Mouse (Mus musculus) liver, embryonic 14.5 days (tissue): ENCODE results near the gene Chst15. TPM values are rescaled to one million over a fixed set of nuclear protein-coding genes. Genes with fewer than 3 reads are reported as not detected.

ENCODE experiments used
- ATAC-seq: fragments of 200-750 bp; cut with Nextera tagmentation; 2 replicates; pipeline ENCODE4 v1.8.0; 2017; ENCODE audit warnings: moderate number of reproducible peaks, mild to moderate bottlenecking, moderate library complexity; ENCODE audit not compliant: insufficient read depth
- DNase-seq, 3 experiments: peaks; one replicate each; pipeline ENCODE4 v3.0.0-alpha.2; 2012 to 2013; ENCODE audit warnings: low read depth in 3 of 3, low spot score in 3 of 3
- H3K27ac ChIP-seq: fragments of 300-500 bp; sonication (generic); 2 replicates; pipeline ENCODE4 v1.5.1; 2014; ENCODE audit warnings: moderate library complexity, mild to moderate bottlenecking, control low read depth, inconsistent platforms
- H3K27me3 ChIP-seq: fragments of 300-500 bp; sonication (generic); 2 replicates; pipeline ENCODE4 v1.6.1; 2014; ENCODE audit warnings: mild to moderate bottlenecking, low read length, moderate library complexity; ENCODE audit not compliant: control insufficient read depth, insufficient read depth
- H3K36me3 ChIP-seq: fragments of 300-500 bp; sonication (generic); replicated peaks from 2 replicates; pipeline ENCODE4 v1.6.1; 2014; ENCODE audit warnings: low read depth; ENCODE audit not compliant: control insufficient read depth, insufficient read depth
- H3K4me1 ChIP-seq, 2 experiments: fragments of 200-500 bp in 1 of 2; fragments of 300-500 bp in 1 of 2; sonication (generic) in 1 of 2; replicated peaks; 2 replicates each; pipeline ENCODE4 v1.6.1; 2012 to 2014; ENCODE audit warnings: antibody characterized with exemption in 1 of 2, inconsistent platforms in 1 of 2, low read length in 1 of 2; ENCODE audit not compliant: control insufficient read depth in 2 of 2, insufficient read depth in 2 of 2
- H3K4me2 ChIP-seq: fragments of 300-500 bp; sonication (generic); 2 replicates; pipeline ENCODE4 v1.6.1; 2014; ENCODE audit warnings: low read depth, mild to moderate bottlenecking, control low read depth, moderate library complexity
- H3K4me3 ChIP-seq, 2 experiments: fragments of 200-500 bp in 1 of 2; fragments of 300-500 bp in 1 of 2; sonication (generic) in 1 of 2; 2 replicates each; pipeline ENCODE4 v1.5.1; 2012 to 2014; ENCODE audit warnings: low read depth in 2 of 2, low read length in 2 of 2, mild to moderate bottlenecking in 2 of 2, control low read depth in 1 of 2, inconsistent platforms in 1 of 2, moderate library complexity in 1 of 2; ENCODE audit not compliant: insufficient read depth in 1 of 2
- H3K9ac ChIP-seq: fragments of 300-500 bp; sonication (generic); replicated peaks from 2 replicates; pipeline ENCODE4 v1.6.1; 2014; ENCODE audit warnings: mild to moderate bottlenecking, control low read depth, moderate library complexity
- H3K9me3 ChIP-seq: fragments of 300-500 bp; sonication (generic); 2 replicates; pipeline ENCODE4 v1.6.1; 2016; ENCODE audit warnings: low read length, mixed read lengths; ENCODE audit not compliant: control insufficient read depth
- CTCF ChIP-seq: IDR thresholded peaks from 2 replicates; pipeline ENCODE4 v1.5.1; 2016; ENCODE audit warnings: antibody characterized with exemption, low read depth, control low read depth
- EP300 ChIP-seq: IDR thresholded peaks from 2 replicates; pipeline ENCODE4 v1.6.1; 2016; ENCODE audit warnings: antibody characterized with exemption, low read depth
- WGBS: fragments of 180-500 bp; shearing (Covaris S2); extraction: QIAGEN DNeasy Blood & Tissue Kit; methylation state at CpG from one replicate; pipeline ENCODE4 v1.1.7; 2014; ENCODE audit not compliant: insufficient replicate concordance; 5-methylcytosine and 5-hydroxymethylcytosine counted together
- polyA plus RNA-seq, 2 experiments: library from polyadenylated mRNA; depleted of rRNA in 1 of 2; stranded (reverse) in 1 of 2; unstranded in 1 of 2; fragments of >200 nt; fragmentation: Nextera tagmentation in 1 of 2; extraction: Ambion mirVana in 1 of 2; gene quantifications; 2 replicates each; pipeline versions ENCODE4 v1.2.1 to v1.2.3; 2012 to 2014

The Chst15 gene
- polyA plus RNA-seq, 2 experiments: 2.4 to 2.6 TPM

DNA sequence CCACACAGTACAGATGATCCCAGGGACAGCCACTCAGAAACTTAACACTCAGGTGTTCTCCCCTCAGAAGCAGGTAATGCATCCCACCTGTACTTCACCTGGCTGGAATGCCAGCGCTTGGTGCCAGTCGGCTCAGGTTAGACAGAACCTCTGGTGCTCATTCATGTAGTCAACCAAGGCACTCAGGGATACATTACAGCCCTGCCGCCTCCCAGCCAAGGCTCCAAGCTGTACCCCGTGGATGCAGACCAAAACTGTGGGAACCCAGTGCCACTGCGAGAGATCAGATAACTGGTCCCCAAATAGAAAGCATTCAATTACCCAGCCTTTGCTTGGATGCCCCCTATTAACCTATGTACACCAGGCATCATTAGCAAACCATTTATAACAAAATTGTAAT lies 40.7 kb downstream of the Chst15 start:
- H3K9me3 ChIP-seq: no peaks in the 10 kb centered on the region
- no peak for TF ChIP-seq EP300
- no peak for TF ChIP-seq CTCF
- H3K9ac ChIP-seq: no peak overlapping the region
- WGBS: 63% methylated on average over 5 of the region's 5 CpGs
- no peaks in the 10 kb centered on the region for H3K36me3 ChIP-seq
- DNase-seq: no peak
- no peak overlapping the region for H3K4me2 ChIP-seq
- H3K4me1 ChIP-seq: peaks cover 0 to 6% of the 10 kb centered on the region in 2 experiments; a peak in 2 of 4 replicates
- H3K27ac ChIP-seq: no peak overlapping the region
- no peak for ATAC-seq
- H3K4me3 ChIP-seq: no peak overlapping the region
- H3K27me3 ChIP-seq: no peaks in the 10 kb centered on the region

- Histone ChIP-seq H3K27me3 (no peaks in the 10 kb centered on the region), H3K4me1 (peaks cover 0 to 6% of the 10 kb centered on the region in 2 experiments; a peak in 2 of 4 replicates), H3K9me3 (no peaks in the 10 kb centered on the region), H3K36me3 (no peaks in the 10 kb centered on the region), H3K27ac (no peak overlapping the region), H3K4me3 (no peak overlapping the region), H3K9ac (no peak overlapping the region), H3K4me2 (no peak overlapping the region)
- DNase-seq (no peak), ATAC-seq (no peak)
- 65% methylated on average over 2 of the region's 2 CpGs for WGBS
- TF ChIP-seq CTCF (no peak), EP300 (no peak)
Measured at GRCm38 (mm10) chr7:132273741-132274513, 43.1 kb downstream of the Chst15 start.

GRCm38 (mm10) chr7:132272984-132273383 lies 44.0 kb downstream of the Chst15 start:
- peaks cover 0 to 2% of the 10 kb centered on the region in 2 experiments; a peak in 2 of 4 replicates for H3K4me1 ChIP-seq
- no peaks in the 10 kb centered on the region for H3K36me3 ChIP-seq
- 77% methylated on average over 5 of the region's 5 CpGs for WGBS
- no peak overlapping the region for H3K4me3 ChIP-seq
- no peak overlapping the region for H3K4me2 ChIP-seq
- H3K27ac ChIP-seq: no peak overlapping the region
- no peak for DNase-seq
- H3K27me3 ChIP-seq: no peaks in the 10 kb centered on the region
- no peaks in the 10 kb centered on the region for H3K9me3 ChIP-seq
- ATAC-seq: no peak
- no peak for TF ChIP-seq CTCF
- TF ChIP-seq EP300: no peak
- no peak overlapping the region for H3K9ac ChIP-seq

GRCm38 (mm10) chr7:132270364-132270763 lies 46.7 kb downstream of the Chst15 start:
- H3K4me1 ChIP-seq: no peaks in the 10 kb centered on the region
- H3K4me3 ChIP-seq: no peak overlapping the region
- no peak overlapping the region for H3K27ac ChIP-seq
- H3K36me3 ChIP-seq: no peaks in the 10 kb centered on the region; the same call in 1 of the 2 replicates
- no peaks in the 10 kb centered on the region for H3K27me3 ChIP-seq
- no peak overlapping the region for H3K4me2 ChIP-seq
- 63% methylated on average over 8 of the region's 8 CpGs for WGBS
- no peak overlapping the region for H3K9ac ChIP-seq
- TF ChIP-seq EP300 (no peak), CTCF (no peak)
- DNase-seq (no peak), ATAC-seq (no peak)
- H3K9me3 ChIP-seq: no peaks in the 10 kb centered on the region

- 74% methylated on average over 3 of the region's 3 CpGs for WGBS
- H3K36me3 ChIP-seq: no peaks in the 10 kb centered on the region; the same call in 1 of the 2 replicates
- H3K9ac ChIP-seq: no peak overlapping the region
- H3K4me1 ChIP-seq: no peaks in the 10 kb centered on the region
- no peak overlapping the region for H3K4me3 ChIP-seq
- ATAC-seq: no peak
- H3K9me3 ChIP-seq: no peaks in the 10 kb centered on the region
- H3K27ac ChIP-seq: no peak overlapping the region
- DNase-seq: no peak
- no peaks in the 10 kb centered on the region for H3K27me3 ChIP-seq
- TF ChIP-seq CTCF (no peak), EP300 (no peak)
- no peak overlapping the region for H3K4me2 ChIP-seq
Measured at GRCm38 (mm10) chr7:132269661-132270060, 47.4 kb downstream of the Chst15 start.
